Mouse (Mus musculus) olfactory bulb, adult 2 months (tissue): ENCODE measurements around the gene Gm17584.
"Not testable (repeated sequence)": the region's sequence is repeated elsewhere in the genome, so short reads cannot be mapped to it uniquely, and the experiment has no call there.

Experiments used
- CTCF ChIP-seq: fragments of 200-500 bp; IDR thresholded peaks from 2 replicates; pipeline ENCODE4 v1.5.1; 2012; ENCODE audit warnings: low read depth, mild to moderate bottlenecking, low read length, moderate library complexity; ENCODE audit not compliant: insufficient read depth
- POLR2A ChIP-seq: fragments of 200-500 bp; IDR thresholded peaks from 2 replicates; pipeline ENCODE4 v1.6.1; 2012; ENCODE audit warnings: mild to moderate bottlenecking, low read depth, low read length, moderate library complexity; ENCODE audit not compliant: insufficient read depth

DNA sequence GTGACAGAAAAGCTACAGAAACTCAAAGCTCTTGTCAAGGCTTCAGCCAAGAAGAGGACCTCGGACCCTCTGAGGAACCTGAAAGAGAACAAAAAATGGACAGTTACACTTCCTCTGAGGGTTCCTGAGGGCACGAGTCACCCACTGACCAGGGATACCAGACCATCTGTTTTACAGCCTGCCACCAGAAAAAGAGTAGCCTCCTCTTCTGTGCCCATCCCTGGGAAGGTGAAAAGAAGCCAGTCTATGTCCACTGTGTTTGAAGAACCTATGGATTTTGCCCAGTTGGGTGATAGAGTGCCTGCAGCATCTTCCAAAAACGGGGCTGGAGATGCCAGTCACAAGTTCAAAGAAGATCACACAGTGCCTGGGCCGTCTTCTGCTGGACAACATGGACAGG, at the start of gene Gm17584:
- not testable (repeated sequence) for TF ChIP-seq CTCF, POLR2A
